Mouse (Mus musculus): ENCODE measurements around the gene Shb. TPM values are rescaled to one million over a fixed set of nuclear protein-coding genes. Genes with fewer than 3 reads are reported as not detected.

Gene Shb
- total RNA-seq, 2 experiments from 2014 or later = 23.0 to 25.6 TPM

DNA sequence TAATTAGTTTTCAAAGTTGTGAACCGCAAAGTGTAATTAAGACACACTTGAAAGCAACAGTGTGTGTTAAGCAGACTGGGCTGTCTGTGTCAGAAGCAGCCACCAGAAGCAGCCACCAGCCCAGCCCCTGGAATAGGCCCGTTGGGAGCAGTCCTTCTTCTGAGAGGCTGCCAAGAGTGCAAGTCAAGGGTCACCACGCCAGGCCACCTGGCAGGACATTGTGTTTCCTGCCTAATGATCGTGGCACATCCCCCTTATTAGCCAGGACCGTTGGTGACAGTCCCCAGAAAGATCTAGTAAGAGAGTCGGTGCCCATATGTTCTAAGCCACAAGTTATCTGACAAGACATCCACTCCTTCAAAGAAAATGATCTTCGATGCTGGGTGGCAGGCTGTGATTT, 70.6 kb downstream of the Shb start:
- peak; percentile 48 for DNase-seq
- intact Hi-C loops (cut with DNase I) = no loop called here

GRCm38 (mm10) chr4:45459375-45459774, 72.9 kb downstream of the Shb start:
- intact Hi-C loops (cut with DNase I) = no loop called here
- no peak for DNase-seq

DNA sequence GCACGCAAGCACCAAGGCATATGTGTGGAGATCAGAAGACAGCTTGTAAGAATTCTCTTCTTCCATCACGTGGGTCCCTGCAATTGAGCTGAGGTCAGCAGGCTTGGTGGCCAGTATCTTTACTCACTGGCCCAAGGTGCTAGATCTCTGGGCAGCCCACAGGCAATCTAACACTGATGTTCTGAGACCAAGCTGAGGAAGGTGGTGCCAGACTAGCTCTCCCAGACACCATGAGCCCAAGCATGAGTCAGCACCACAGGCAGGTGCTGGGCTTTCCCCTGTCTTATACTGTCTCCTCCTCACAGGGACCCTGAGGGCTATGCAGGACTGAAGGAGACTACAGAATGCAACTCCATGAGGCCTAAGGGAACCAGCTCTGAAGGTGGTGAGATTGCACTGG, 74.7 kb downstream of the Shb start:
- intact Hi-C loops (cut with DNase I) = no loop called here

DNA sequence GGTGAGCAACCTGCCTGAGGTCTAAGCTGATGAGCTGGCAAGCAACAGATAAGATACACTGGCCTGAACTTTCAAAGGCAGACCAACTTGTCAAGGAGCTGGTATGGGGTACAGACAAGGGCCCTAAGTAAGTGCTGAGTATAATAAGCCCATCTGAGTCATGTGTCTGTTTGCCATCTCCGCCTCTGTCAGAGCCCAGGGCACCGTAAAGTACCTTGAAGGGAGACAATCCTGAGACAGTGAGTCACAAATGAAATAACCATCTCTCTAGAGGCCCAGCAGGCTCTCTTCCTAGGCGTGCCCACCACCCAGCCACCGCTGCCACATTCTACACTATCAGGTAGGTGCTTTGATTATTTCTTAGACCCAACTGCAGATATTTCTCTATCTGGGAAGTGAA, 77.3 kb downstream of the Shb start:
- intact Hi-C loops (cut with DNase I) = no loop called here
- DNase-seq = no peak

More for the DNA sequence above, 74.7 kb downstream of the Shb start:
- DNase-seq = no peak

GRCm38 (mm10) chr4:45453271-45453851, 78.9 kb downstream of the Shb start:
- intact Hi-C loops (cut with DNase I) = no loop called here

DNA sequence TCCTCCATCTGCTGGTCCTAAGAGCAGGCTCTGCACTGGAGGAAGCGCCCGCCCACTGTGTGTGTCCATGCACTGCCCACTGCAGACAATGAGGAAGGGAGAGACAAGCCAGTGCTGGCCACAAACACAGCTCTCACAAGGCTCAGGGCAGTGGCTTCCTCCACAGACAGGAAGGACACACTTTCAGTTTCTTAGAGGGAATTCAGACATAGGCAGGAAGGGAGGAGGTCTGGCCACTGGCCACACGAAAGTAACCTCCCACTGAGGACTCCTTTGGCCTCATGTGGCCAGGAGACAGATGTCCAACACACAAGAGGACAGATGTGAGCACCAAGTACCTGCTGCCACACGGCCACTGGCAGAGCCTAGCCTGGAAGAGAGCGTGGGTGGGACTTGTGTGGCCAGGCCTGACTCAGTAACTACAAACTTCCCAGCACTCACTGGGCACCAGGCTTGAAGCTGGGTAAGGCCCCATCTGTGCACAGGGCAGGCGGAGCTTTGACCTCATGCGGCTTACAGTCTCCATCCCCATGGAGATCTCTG, 79.6 kb downstream of the Shb start:
- DNase-seq = no peak
- intact Hi-C loops (cut with DNase I) = no loop called here

More at GRCm38 (mm10) chr4:45453271-45453851, 78.9 kb downstream of the Shb start:
- DNase-seq = no peak

DNA sequence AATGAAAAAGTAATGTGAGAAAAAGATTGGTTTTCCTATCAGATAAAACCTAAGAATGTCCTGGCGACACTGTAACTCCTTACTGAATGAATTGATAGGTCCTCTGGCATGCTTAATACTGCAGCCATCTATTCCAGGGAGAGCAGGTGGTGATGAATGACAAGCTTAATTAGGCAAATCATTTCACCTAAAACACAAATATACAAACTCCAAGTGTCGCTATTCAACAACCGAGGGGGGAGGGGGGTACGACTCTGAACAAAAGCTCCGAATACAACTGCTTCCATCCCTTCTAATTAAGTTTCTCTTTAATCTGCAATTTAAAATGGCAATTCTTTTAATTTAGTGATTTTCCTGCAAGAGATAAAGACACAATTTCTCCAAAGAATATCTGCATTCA, 83.3 kb downstream of the Shb start:
- intact Hi-C loops (cut with DNase I) = no loop called here

DNA sequence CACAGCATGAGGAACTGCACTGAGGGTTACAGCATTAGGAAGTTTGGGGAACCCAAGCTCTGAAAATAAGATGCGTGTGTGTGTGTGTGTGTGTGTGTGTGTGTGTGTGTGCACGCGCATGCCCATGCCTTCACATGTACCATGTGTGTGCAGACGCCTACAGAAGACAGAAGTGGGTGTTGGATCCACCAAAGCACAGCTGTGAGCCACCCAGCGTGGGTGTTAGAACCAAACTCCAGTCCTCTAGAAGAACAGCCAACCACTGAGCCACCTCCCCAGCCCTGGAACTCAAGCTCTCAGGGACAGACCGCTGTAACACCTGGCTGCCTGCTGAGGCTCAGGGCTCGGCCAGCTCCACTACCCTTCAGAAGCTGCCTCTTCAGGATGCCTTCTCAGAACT, 83.8 kb downstream of the Shb start:
- DNase-seq = no peak
- intact Hi-C loops (cut with DNase I) = no loop called here

More for the DNA sequence above, 83.3 kb downstream of the Shb start:
- DNase-seq = no peak

GRCm38 (mm10) chr4:45447196-45447595, 85.1 kb downstream of the Shb start:
- DNase-seq = no peak
- intact Hi-C loops (cut with DNase I) = no loop called here

DNA sequence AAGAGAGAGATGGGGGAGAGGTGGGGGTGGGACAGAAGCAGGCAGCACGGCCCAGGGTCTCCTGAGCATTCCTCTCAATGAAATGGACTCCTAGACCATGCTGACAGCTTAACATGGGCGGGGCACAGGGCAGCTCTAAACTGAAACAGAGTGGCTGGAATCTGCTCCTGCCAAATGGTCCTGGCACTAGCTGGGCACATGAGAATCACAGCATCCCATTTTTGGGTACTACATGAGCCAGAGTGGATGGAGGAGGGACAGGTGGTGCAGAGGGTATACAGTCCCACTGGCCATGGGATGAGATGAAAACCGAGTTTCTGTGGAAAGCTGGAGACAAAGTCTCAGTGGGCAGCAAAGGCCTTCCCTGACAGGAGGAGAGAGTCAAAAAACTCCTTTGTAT, 87.0 kb downstream of the Shb start:
- no peak for DNase-seq
- intact Hi-C loops (cut with DNase I) = no loop called here

DNA sequence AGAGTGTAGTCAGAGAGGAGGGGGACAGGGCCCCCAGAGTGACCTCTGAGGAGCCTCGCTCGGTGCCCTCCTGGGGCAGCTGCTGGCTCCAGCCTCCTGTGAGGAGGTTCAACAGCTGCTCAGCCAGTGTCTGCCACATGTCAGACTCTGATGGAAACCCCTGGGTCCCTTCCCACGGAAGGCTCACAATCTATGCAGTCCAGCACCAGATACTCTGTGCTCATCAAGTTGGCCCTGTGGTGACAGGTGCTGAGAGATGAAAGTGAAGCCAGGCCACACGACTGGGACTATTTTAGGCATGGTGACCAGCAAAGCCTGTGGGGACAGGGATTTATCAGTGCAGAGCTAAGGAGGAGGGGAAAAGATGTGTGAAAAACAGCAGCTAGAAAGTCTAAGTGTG, 87.5 kb downstream of the Shb start:
- no peak for DNase-seq
- intact Hi-C loops (cut with DNase I) = no loop called here

DNA sequence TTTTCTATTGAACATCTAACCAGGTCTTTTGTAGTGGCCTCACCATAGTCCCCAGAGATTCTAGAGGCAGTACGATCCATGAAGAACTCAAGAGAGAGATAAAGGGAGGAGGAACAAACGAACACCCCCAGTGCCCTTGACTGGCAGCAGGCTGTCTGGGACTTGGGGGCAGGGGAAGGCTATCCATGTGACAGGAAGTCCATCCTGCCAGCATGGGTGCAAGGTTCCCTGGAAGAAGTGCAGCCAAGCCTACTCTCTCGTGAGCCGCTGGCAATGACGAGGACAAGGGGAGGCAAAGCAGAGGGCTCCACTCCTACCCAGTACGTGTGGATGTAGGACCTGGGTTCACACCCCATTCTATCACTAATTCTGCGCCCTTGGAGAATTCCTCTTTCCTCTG, 88.6 kb downstream of the Shb start:
- no peak for DNase-seq
- intact Hi-C loops (cut with DNase I) = no loop called here

- intact Hi-C loops (cut with DNase I) = no loop called here
- DNase-seq = no peak
Measured at GRCm38 (mm10) chr4:45442237-45442636, 90.0 kb downstream of the Shb start.

DNA sequence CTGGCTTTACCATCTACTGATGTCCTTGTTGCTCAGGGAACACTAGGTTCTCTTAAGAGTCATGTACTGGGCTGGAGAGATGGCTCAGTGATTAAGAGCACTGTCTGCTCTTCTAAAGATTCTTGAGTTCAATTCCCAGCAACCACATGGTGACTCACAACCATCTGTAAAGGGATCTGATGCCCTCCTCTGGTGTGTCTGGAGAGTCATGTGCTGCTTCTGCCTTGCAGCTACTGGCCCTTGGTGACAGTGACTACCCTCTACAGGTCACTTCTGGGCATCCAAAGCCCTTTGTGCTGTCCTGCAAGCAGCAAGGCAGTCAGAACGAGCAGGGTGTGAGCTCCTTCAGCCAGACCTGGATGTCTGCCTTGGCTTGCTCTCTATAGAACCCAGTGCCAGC, 90.5 kb downstream of the Shb start:
- no peak for DNase-seq
- intact Hi-C loops (cut with DNase I) = no loop called here

DNA sequence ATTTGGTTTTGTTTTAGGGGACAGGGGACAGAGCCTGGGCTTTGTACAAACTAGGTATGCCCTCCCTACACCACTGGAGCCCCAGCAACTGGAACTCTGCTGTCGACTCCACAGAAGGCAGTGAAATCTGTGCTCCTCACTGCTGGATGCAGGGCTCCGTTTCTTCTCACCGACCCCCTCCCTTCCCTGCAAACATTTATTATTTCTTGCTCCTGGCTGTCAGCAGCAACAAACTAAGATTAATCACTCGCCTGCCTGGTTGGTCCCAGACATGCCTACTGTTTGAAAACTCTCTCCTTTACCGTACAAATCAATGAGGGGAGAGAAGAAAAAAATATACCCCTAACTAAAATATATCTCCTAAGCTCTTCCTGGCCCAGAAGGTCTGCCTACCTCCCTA, 93.0 kb downstream of the Shb start:
- intact Hi-C loops (cut with DNase I) = no loop called here
- no peak for DNase-seq

- intact Hi-C loops (cut with DNase I) = no loop called here
- no peak for DNase-seq
Measured at GRCm38 (mm10) chr4:45437010-45437409, 95.3 kb downstream of the Shb start.

- intact Hi-C loops (cut with DNase I) = no loop called here
- DNase-seq = no peak
Measured at GRCm38 (mm10) chr4:45436383-45436913, 95.8 kb downstream of the Shb start.

GRCm38 (mm10) chr4:45435899-45436298, 96.4 kb downstream of the Shb start:
- intact Hi-C loops (cut with DNase I) = no loop called here
- DNase-seq = peak; percentile 61

DNA sequence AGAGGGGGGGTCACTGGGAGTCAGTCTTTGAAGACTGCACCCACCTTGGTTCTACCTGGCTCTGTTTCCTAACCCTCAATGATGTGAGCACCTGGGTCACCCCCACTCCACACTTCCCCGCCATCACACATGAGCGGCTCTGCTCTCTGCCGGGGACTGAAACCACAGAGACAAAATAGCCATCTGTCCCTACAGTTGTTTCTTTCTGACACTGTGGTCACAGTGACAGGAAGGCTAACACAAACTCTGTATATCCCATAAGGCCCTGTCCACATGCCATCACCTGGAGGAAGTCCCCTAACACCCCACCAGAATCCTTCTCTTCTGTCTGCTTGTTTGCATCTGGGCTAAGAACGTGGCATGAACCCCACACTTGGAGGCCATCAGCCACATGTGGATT, 97.6 kb downstream of the Shb start:
- no peak for DNase-seq
- intact Hi-C loops (cut with DNase I) = no loop called here

GRCm38 (mm10) chr4:45434071-45434470, 98.2 kb downstream of the Shb start:
- intact Hi-C loops (cut with DNase I) = no loop called here
- DNase-seq = peak; percentile 60

DNA sequence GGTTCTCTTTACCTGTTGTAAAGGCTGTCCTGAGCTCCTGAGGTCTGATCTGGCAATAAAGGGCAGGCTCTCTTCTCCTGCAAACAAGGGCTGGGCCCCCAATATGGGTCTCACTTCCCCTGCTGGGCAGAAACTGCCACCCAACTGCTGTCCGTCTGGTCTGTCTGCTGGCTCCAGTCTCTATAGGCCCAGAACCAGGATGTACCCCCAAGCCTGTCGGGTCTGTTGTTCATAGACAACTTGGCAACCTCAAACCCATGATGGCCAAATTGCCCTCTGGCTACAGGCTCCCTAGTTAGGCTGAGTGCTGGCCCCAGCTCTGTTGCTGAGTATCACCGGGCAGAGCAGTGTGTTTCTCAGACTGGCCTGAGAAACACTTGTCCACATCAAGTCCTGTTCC, 100.5 kb downstream of the Shb start:
- intact Hi-C loops (cut with DNase I) = no loop called here
- peak; percentile 61 for DNase-seq

DNA sequence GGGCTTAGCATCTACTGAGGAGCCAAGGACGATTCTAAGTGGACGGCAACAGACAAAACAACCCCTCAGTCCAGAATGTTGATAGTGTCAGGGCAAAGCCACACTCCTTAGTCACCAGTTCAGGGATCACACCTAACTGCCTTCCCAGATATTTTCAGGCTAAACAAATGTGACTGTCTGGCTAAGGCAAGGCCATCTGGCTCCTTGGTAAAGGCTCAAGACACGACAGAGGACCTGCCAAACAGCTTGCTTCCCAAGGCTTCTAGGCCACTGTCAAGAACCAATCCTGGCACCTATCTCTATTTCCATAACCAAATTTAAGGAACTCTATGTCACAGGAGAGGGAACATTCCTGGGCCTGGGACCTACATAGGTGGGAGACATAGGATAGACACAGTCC, 101.0 kb downstream of the Shb start:
- peak; percentile 50 for DNase-seq
- intact Hi-C loops (cut with DNase I) = no loop called here

DNA sequence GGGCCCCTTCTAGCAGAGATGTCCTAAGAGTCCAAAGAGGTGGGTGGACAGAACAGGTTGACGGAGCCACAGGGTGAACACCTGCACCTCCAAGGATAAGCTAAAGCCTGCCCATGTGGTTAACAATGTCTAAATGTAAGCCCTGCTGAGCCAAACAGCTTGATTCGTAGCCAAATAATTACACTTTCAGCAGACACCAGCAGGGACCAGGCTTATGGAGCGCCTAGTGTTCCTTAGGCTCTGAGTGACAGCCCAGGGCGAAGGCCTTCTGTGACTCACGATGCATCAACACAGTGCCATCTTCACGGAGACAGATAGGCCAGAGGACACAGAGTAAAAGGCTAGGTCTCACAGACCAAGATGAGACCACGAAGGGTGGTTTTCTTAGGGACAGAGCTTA, 102.8 kb downstream of the Shb start:
- peak; percentile 50 for DNase-seq
- intact Hi-C loops (cut with DNase I) = no loop called here
